Mouse (Mus musculus) forebrain, embryonic 16.5 days (tissue): ENCODE results near the gene Traf3ip1. TPM values are rescaled to one million over a fixed set of nuclear protein-coding genes. Genes with fewer than 3 reads are reported as not detected.
A peak's percentile ranks its signal among the peaks of the same experiment; 100 is the strongest.

ENCODE experiments used
- ATAC-seq: fragments of 200-750 bp; cut with Nextera tagmentation; 2 replicates; pipeline ENCODE4 v1.8.0; 2017; ENCODE audit warnings: mild to moderate bottlenecking, moderate library complexity
- H3K27ac ChIP-seq: fragments of 300-500 bp; sonication (generic); 2 replicates; pipeline ENCODE4 v1.5.1; 2014; ENCODE audit warnings: low read length, control low read depth
- H3K27me3 ChIP-seq: fragments of 300-500 bp; sonication (generic); replicated peaks from 2 replicates; pipeline ENCODE4 v1.6.1; 2014; ENCODE audit warnings: low read length; ENCODE audit not compliant: control insufficient read depth, insufficient read depth
- H3K36me3 ChIP-seq: fragments of 300-500 bp; sonication (generic); 2 replicates; pipeline ENCODE4 v1.6.1; 2014; ENCODE audit not compliant: control insufficient read depth, insufficient read depth
- H3K4me1 ChIP-seq: fragments of 300-500 bp; sonication (generic); replicated peaks from 2 replicates; pipeline ENCODE4 v1.6.1; 2014; ENCODE audit warnings: low read length; ENCODE audit not compliant: control insufficient read depth, insufficient read depth
- H3K4me2 ChIP-seq: fragments of 300-500 bp; sonication (generic); 2 replicates; pipeline ENCODE4 v1.6.1; 2014; ENCODE audit warnings: mild to moderate bottlenecking, low read length, control low read depth
- H3K4me3 ChIP-seq: fragments of 300-500 bp; sonication (generic); replicated peaks from 2 replicates; pipeline ENCODE4 v1.5.1; 2014; ENCODE audit warnings: mild to moderate bottlenecking, low read length, control low read depth
- H3K9ac ChIP-seq: fragments of 300-500 bp; sonication (generic); replicated peaks from 2 replicates; pipeline ENCODE4 v1.6.1; 2014; ENCODE audit warnings: low read depth, low read length, control low read depth
- H3K9me3 ChIP-seq: fragments of 300-500 bp; sonication (generic); 2 replicates; pipeline ENCODE4 v1.6.1; 2016; ENCODE audit warnings: low read length; ENCODE audit not compliant: control insufficient read depth
- WGBS: fragments of 180-500 bp; shearing (Covaris S2); extraction: QIAGEN DNeasy Blood & Tissue Kit; methylation state at CpG from one replicate; pipeline ENCODE4 v1.1.7; 2014; 5-methylcytosine and 5-hydroxymethylcytosine counted together
- polyA plus RNA-seq: library from polyadenylated mRNA; unstranded; fragments of >200 nt; fragmentation: Nextera tagmentation; extraction: Ambion mirVana; gene quantifications from 2 replicates; pipeline ENCODE4 v1.2.1, GENCODE M21; 2015

Traf3ip1 gene
- polyA plus RNA-seq, 1 experiment from 2014 or later: 13.2 TPM

GRCm38 (mm10) chr1:91538570-91538929 lies 44.1 kb downstream of the Traf3ip1 start:
- no peak overlapping the region for H3K27ac ChIP-seq
- H3K4me3 ChIP-seq: no peak overlapping the region
- no peak for ATAC-seq
- H3K9ac ChIP-seq: no peak overlapping the region
- H3K4me1 ChIP-seq: peaks cover 18% of the 10 kb centered on the region
- WGBS: 22% methylated on average over 1 of the region's 1 CpGs
- peaks cover 16% of the 10 kb centered on the region for H3K27me3 ChIP-seq
- H3K4me2 ChIP-seq: no peak overlapping the region
- no peaks in the 10 kb centered on the region for H3K36me3 ChIP-seq
- H3K9me3 ChIP-seq: no peaks in the 10 kb centered on the region

GRCm38 (mm10) chr1:91539246-91539645 lies 44.8 kb downstream of the Traf3ip1 start:
- H3K9ac ChIP-seq: no peak overlapping the region; the same call in 1 of the 2 replicates
- ATAC-seq: no peak
- H3K4me2 ChIP-seq: no peak overlapping the region; the same call in 1 of the 2 replicates
- peaks cover 18% of the 10 kb centered on the region for H3K4me1 ChIP-seq
- H3K36me3 ChIP-seq: no peaks in the 10 kb centered on the region
- peaks cover 16% of the 10 kb centered on the region for H3K27me3 ChIP-seq
- no peak overlapping the region for H3K4me3 ChIP-seq
- H3K9me3 ChIP-seq: no peaks in the 10 kb centered on the region
- H3K27ac ChIP-seq: no peak overlapping the region
- WGBS: 34% methylated on average over 6 of the region's 6 CpGs

GRCm38 (mm10) chr1:91539704-91540270 lies 45.3 kb downstream of the Traf3ip1 start:
- Histone ChIP-seq H3K27me3 (peaks cover 16% of the 10 kb centered on the region), H3K4me3 (peak overlapping the region; percentile 93), H3K36me3 (no peaks in the 10 kb centered on the region), H3K4me1 (peaks cover 18% of the 10 kb centered on the region), H3K9me3 (no peaks in the 10 kb centered on the region), H3K4me2 (peak overlapping the region; percentile 97), H3K9ac (peak overlapping the region; percentile 82), H3K27ac (no peak overlapping the region)
- no peak; the same call in none of the 2 replicates for ATAC-seq
- WGBS: 1% methylated on average over 22 of the region's 22 CpGs

- Histone ChIP-seq H3K27ac (peak within 1 kb of the TSS; percentile 46; the same call in 1 of the 2 replicates), H3K4me1 (peaks cover 18% of the 10 kb centered on the region)
- WGBS: under 1% methylated on average over 40 of the region's 41 CpGs
Measured at GRCm38 (mm10) chr1:91540271-91540826, 45.9 kb downstream of the Traf3ip1 start, which contains the start of gene Asb1. Asb1 (plus strand) TSS chr1:91540544.

DNA sequence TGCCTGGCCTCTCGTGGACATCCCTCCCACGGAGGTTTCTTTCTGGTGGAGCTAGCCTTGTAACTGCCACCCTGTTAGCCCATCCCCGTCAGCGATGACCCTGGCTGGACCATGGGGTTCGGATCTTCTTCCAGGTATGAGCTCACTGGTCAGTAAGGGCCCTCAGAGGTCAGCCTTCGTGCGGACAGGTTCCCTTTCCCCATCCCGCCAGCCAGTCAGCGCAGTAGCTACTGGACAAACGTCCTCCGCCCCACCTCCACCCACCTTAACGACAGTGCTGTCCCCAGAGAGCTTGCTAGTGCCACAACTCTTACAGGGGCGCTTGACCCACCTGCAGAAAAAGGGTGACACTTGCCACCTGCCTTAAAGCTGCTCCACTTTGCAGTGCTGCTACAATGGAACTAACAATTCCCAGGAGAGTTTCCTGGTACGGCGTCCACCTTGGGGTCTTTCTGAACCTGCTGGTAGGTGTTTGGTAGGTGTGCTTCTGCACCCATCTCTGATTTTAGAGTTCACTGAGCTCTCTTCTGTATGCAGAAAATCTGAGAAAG lies 46.7 kb downstream of the Traf3ip1 start:
- H3K4me2 ChIP-seq: peak overlapping the region; percentile 97
- peak overlapping the region; percentile 82 for H3K9ac ChIP-seq
- no peak overlapping the region; the same call in 1 of the 2 replicates for H3K27ac ChIP-seq
- no peak for ATAC-seq
- peaks cover 16% of the 10 kb centered on the region for H3K27me3 ChIP-seq
- H3K4me3 ChIP-seq: peak overlapping the region; percentile 93
- WGBS: 13% methylated on average over 15 of the region's 15 CpGs
- H3K9me3 ChIP-seq: no peaks in the 10 kb centered on the region
- no peaks in the 10 kb centered on the region for H3K36me3 ChIP-seq
- H3K4me1 ChIP-seq: peaks cover 18% of the 10 kb centered on the region

More at GRCm38 (mm10) chr1:91540271-91540826, 45.9 kb downstream of the Traf3ip1 start, which contains the start of gene Asb1:
- Histone ChIP-seq H3K9me3 (no peaks in the 10 kb centered on the region), H3K4me3 (peak within 1 kb of the TSS; percentile 93), H3K4me2 (peak within 1 kb of the TSS; percentile 97), H3K27me3 (peaks cover 16% of the 10 kb centered on the region), H3K9ac (peak within 1 kb of the TSS; percentile 82), H3K36me3 (no peaks in the 10 kb centered on the region)
- ATAC-seq: peak; percentile 98

DNA sequence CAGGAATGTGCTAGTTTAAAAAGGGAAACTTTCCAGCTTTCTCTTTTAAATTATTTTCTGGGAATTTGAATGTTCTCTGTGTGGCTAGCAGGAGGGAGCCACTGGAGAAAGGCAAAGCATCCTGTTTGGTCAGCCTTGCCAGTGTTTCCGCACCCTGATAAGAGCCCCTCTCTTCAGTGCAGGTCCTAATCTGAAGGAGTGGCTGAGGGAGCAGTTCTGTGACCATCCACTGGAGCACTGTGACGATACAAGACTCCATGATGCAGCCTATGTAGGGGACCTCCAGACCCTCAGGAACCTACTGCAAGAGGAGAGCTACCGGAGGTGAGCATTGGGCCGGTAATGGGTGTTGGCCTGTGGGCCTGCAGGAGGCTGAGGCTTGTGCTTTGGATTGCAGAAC lies 49.5 kb downstream of the Traf3ip1 start:
- no peak overlapping the region for H3K4me2 ChIP-seq
- H3K9ac ChIP-seq: no peak overlapping the region
- no peak overlapping the region for H3K4me3 ChIP-seq
- H3K27me3 ChIP-seq: peaks cover 7% of the 10 kb centered on the region
- no peaks in the 10 kb centered on the region for H3K9me3 ChIP-seq
- no peak for ATAC-seq
- H3K36me3 ChIP-seq: peaks cover 3% of the 10 kb centered on the region; the same call in 1 of the 2 replicates
- WGBS: 95% methylated on average over 4 of the region's 4 CpGs
- H3K27ac ChIP-seq: no peak overlapping the region
- H3K4me1 ChIP-seq: peaks cover 23% of the 10 kb centered on the region

GRCm38 (mm10) chr1:91545226-91545625 lies 50.8 kb downstream of the Traf3ip1 start:
- H3K4me3 ChIP-seq: no peak overlapping the region
- H3K36me3 ChIP-seq: peaks cover 3% of the 10 kb centered on the region; the same call in 1 of the 2 replicates
- no peak overlapping the region for H3K27ac ChIP-seq
- no peaks in the 10 kb centered on the region for H3K27me3 ChIP-seq
- ATAC-seq: no peak
- H3K4me1 ChIP-seq: peaks cover 17% of the 10 kb centered on the region
- H3K9ac ChIP-seq: no peak overlapping the region
- H3K4me2 ChIP-seq: no peak overlapping the region
- no peaks in the 10 kb centered on the region for H3K9me3 ChIP-seq
- WGBS: 89% methylated on average over 1 of the region's 1 CpGs

- no peak overlapping the region for H3K4me3 ChIP-seq
- peak; percentile 36; the same call in 1 of the 2 replicates for ATAC-seq
- peaks cover 3% of the 10 kb centered on the region; the same call in 1 of the 2 replicates for H3K36me3 ChIP-seq
- no peak overlapping the region for H3K27ac ChIP-seq
- H3K9ac ChIP-seq: no peak overlapping the region
- 35% methylated on average over 5 of the region's 5 CpGs for WGBS
- no peaks in the 10 kb centered on the region for H3K9me3 ChIP-seq
- peaks cover 5% of the 10 kb centered on the region; the same call in 1 of the 2 replicates for H3K4me1 ChIP-seq
- H3K27me3 ChIP-seq: no peaks in the 10 kb centered on the region
- no peak overlapping the region for H3K4me2 ChIP-seq
Measured at GRCm38 (mm10) chr1:91547567-91547966, 53.1 kb downstream of the Traf3ip1 start.

GRCm38 (mm10) chr1:91549073-91549472 lies 54.6 kb downstream of the Traf3ip1 start:
- no peak overlapping the region for H3K4me2 ChIP-seq
- H3K27ac ChIP-seq: no peak overlapping the region
- no peaks in the 10 kb centered on the region for H3K9me3 ChIP-seq
- no peaks in the 10 kb centered on the region for H3K27me3 ChIP-seq
- WGBS: 81% methylated on average over 2 of the region's 2 CpGs
- ATAC-seq: no peak
- H3K4me1 ChIP-seq: peaks cover 5% of the 10 kb centered on the region; the same call in 1 of the 2 replicates
- H3K36me3 ChIP-seq: peaks cover 3% of the 10 kb centered on the region; the same call in 1 of the 2 replicates
- no peak overlapping the region for H3K9ac ChIP-seq
- H3K4me3 ChIP-seq: no peak overlapping the region
